Mouse (Mus musculus) frontal cortex, postnatal 25 days (tissue): Measurements from ENCODE around the gene Cpa5.
A peak's percentile ranks its signal among the peaks of the same experiment; 100 is the strongest.

Source experiments
- DNase-seq, 2 experiments: peaks; one replicate each; pipeline ENCODE4 v3.0.0; 2022; ENCODE audit warnings: low spot score in 2 of 2

The Cpa5 gene

GRCm38 (mm10) chr6:30610710-30611109 lies at the start of gene Cpa5:
Cpa5 (plus strand) TSS chr6:30611010.
- DNase-seq: no peak

- DNase-seq: no peak
Measured at GRCm38 (mm10) chr6:30562132-30562531, 48.7 kb upstream of the Cpa5 start.

GRCm38 (mm10) chr6:30563575-30563974 lies 47.2 kb upstream of the Cpa5 start:
- DNase-seq: no peak

DNA sequence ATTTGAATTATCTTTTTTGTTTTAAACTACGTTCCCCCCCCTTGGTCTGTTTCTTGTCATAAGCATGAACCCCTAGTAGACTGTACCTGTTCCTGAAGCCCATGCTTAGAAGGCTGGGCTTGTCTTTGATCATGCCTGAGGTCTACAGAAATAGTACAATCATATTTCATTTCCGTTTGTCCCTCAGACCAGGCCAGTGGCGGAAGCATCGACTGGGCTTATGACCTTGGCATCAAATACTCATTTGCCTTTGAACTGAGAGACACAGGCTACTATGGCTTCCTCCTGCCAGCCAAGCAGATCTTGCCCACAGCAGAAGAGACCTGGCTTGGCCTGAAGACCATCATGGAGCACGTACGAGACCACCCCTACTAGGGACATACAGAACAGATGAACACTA lies 46.8 kb upstream of the Cpa5 start:
- DNase-seq: no peak

DNA sequence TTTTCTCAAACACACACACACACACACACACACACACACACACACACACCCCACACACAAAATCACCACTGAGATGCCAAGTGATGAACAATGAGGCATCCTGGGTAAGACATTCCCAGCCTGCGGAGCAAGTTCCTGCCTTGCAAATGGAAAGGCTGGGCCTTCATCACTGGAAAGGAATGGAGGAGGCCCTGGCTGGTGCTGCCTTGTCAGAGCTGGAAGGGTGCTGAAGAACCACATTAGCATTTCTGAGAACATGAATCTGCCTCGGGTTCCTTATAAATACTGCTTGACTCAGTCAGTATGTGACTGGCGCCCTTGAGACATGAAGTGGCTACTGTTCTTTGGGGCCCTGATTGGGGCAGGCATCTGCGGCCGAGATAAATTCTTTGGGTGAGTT lies 42.7 kb upstream of the Cpa5 start, which contains the start of gene Cpa4:
TSS of gene Cpa4 (plus strand) at position 301 of the 400 bp plus-strand sequence.
- no peak for DNase-seq

DNA sequence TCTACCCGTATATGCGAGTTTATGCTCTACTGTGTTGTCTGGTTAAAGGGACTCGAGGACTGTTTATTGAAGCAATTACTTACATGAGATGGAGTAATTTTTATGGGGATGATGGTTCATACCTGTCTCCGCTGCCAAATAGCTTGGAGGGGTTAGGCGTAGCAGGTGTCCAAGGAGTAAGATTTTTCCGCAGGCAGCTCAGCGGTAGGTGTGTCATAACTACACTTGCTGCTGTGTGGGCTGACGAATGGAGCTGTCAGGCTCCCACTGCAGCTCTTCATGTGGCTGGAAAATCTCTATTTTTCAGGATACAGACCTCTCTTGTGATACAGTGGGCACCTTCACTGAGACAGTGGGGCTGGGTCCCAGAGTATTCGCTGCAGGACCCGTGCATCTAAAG lies 41.5 kb upstream of the Cpa5 start:
- no peak for DNase-seq

GRCm38 (mm10) chr6:30570012-30570411 lies 40.8 kb upstream of the Cpa5 start:
- DNase-seq: no peak

GRCm38 (mm10) chr6:30572456-30573311 lies 38.1 kb upstream of the Cpa5 start:
- DNase-seq: peak; percentile 50 to 67

GRCm38 (mm10) chr6:30573380-30573779 lies 37.4 kb upstream of the Cpa5 start:
- no peak for DNase-seq

DNA sequence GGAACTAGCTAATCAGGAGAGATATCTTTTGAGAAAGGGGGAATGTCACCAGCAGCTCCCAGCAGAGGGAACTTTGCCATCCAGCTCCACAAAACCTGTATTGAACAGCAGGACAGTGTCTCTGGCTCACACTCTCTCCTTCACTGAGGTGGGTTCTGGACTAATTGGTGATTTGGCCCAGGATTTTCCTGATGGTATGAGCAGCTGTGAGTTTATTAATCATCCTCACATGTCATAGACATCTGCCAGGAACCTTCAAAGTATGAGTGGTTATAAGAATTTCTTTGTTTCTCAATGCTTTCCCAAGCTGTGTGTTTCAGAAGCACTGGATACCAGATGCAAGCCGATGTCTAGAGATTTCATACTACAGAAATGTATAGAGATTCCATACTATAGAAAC lies 35.9 kb upstream of the Cpa5 start:
- no peak for DNase-seq

- no peak for DNase-seq
Measured at GRCm38 (mm10) chr6:30576477-30577203, 34.2 kb upstream of the Cpa5 start.

- DNase-seq: no peak
Measured at GRCm38 (mm10) chr6:30579961-30580840, 30.6 kb upstream of the Cpa5 start.

- DNase-seq: no peak
Measured at GRCm38 (mm10) chr6:30580841-30581176, 30.0 kb upstream of the Cpa5 start.

GRCm38 (mm10) chr6:30586886-30587442 lies 23.8 kb upstream of the Cpa5 start:
- DNase-seq: no peak

DNA sequence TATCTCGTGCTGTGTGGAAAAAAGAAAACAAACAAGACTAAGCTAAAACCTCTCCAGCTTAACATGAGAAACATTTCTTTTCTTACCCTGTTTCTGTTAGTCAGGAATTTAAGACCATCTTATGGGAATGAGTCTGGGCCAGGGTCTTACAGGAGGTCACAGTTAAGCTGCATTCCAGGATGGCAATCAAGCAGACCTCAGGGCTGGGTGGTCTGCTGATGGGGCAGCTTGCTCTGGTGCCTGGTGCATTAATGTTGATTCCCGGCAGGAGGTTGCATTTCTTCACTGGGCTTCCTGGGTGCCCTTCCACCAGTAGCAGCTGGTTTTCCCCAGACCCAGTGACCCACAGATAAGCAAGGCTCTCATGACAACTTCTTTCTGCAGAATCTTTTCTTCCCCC lies 21.0 kb upstream of the Cpa5 start:
- no peak for DNase-seq

DNA sequence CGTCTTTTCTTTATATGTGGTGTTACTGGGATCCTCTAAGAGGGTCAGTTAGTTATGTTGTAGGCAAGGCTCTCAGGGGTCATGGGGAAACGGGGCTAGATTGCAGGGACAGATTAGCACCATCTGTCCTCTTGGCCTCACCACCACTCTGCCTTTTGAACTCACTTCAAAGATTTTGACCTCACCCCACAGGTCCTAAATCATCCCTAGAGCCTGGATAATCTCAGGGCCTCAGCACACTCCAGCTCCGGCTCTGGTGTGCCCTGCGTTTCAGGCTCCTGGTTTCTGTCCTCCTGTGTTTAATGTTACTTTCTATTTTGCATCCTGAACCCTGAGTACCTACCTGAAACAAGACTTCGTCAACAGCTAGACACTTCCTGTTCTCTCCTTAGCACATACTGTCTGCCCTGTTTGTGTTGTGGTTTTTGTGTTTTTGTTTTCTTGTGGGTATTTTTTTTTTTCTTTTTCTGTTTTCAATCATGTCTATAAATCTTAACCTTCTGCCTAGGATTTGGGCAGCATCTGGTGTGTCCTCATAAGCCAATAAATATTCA lies 18.9 kb upstream of the Cpa5 start:
- no peak for DNase-seq

GRCm38 (mm10) chr6:30592417-30592974 lies 18.3 kb upstream of the Cpa5 start:
- DNase-seq: no peak

DNA sequence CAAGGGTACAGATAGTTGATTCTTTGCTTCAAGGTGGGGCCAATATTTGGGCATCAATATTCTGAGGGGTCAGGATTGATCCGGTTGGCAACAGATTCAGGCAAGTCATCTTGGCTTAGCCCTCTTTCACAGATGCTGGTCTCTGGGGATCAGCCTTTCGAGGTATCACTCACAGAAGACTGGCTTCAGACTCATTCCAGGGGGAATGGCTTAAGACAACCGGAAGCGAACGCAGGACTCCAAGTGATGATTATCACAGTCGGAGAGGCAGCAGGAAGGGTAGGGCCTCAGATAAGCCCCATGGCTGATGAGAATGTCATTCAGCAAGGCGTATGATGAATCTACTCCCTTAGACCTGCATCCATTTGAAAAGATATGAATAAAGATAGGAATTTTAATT lies 16.4 kb upstream of the Cpa5 start:
- DNase-seq: no peak

GRCm38 (mm10) chr6:30596230-30596898 lies 14.4 kb upstream of the Cpa5 start:
- DNase-seq: no peak

DNA sequence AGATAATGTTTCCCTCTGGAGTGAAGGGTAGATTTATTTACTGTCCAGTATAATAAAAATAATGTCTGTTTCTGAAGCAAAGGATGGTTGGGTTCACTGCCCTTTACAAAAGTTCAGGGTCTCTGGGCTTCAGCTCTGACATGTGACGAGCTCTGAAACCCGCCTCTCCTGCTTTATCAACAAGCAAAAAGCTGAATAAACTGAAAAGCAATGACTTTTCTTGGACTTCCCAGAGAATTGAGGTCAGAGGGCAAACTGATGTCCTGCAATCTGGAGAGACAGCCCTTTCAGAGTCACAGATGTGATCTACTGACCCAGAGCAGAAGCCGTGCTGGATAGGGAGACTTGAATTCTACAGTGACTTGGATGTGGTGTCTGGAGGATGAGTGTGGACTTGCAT lies 10.8 kb upstream of the Cpa5 start:
- no peak for DNase-seq

DNA sequence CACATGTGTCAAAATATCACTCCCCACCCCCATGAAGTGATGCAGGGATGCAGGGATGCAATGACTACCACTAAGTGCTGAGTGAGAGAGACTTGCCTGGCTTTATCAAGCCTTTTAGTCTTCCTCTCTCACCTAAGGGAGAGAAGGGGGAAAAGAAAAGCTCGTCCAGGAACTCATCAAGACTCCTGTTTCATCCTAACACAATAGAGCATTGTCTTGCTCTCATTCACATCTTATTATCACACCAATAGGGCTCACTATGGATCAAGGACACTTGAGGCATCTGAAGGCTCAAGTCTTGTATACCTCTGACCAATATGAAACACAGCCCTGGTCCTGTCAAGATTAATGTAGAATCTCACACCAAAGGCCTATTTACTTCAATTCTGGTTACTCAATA lies 9.8 kb upstream of the Cpa5 start:
- no peak for DNase-seq
